Mouse (Mus musculus) adrenal gland, adult 18-20 months (tissue): ENCODE measurements around the gene Fam120a. TPM values are rescaled to one million over a fixed set of nuclear protein-coding genes. Genes with fewer than 3 reads are reported as not detected.

ENCODE experiments used
- DNase-seq, 2 experiments: peaks; one replicate each; pipeline ENCODE4 v3.0.0; 2021 to 2022; ENCODE audit warnings: low spot score in 2 of 2
- total RNA-seq, 2 experiments: library from RNA; stranded (reverse); gene quantifications; 1 replicate in 1 of 2; 2 replicates in 1 of 2; pipeline ENCODE4 v1.2.3; 2021

Fam120a gene
- total RNA-seq, 2 experiments from 2014 or later, result 148 to 180 TPM

GRCm38 (mm10) chr13:48966851-48967821, 681 bp downstream of the Fam120a start:
- peak; percentile 56 to 57 for DNase-seq

GRCm38 (mm10) chr13:48965559-48966525, 2.0 kb downstream of the Fam120a start:
- peak; percentile 39 to 41 for DNase-seq

GRCm38 (mm10) chr13:48964850-48965249, 3.0 kb downstream of the Fam120a start:
- no peak for DNase-seq

- DNase-seq, result no peak
These were observed 4.7 kb downstream of the Fam120a start for GRCm38 (mm10) chr13:48963111-48963510.

- no peak for DNase-seq
These were observed 5.3 kb downstream of the Fam120a start for GRCm38 (mm10) chr13:48962519-48962918.

- no peak for DNase-seq
These were observed 9.2 kb downstream of the Fam120a start for GRCm38 (mm10) chr13:48958608-48959007.

- DNase-seq, result no peak
These were observed 13.0 kb downstream of the Fam120a start for GRCm38 (mm10) chr13:48954825-48955224.

GRCm38 (mm10) chr13:48950600-48951241, 17.1 kb downstream of the Fam120a start:
- no peak for DNase-seq

- DNase-seq, result no peak
These were observed 18.9 kb downstream of the Fam120a start for GRCm38 (mm10) chr13:48948951-48949350.

GRCm38 (mm10) chr13:48944571-48944970, 23.2 kb downstream of the Fam120a start:
- DNase-seq, result no peak

- no peak for DNase-seq
These were observed 25.3 kb downstream of the Fam120a start for GRCm38 (mm10) chr13:48942471-48942870.

GRCm38 (mm10) chr13:48941773-48942172, 26.0 kb downstream of the Fam120a start:
- no peak for DNase-seq

GRCm38 (mm10) chr13:48934597-48934996, 33.2 kb downstream of the Fam120a start:
- no peak for DNase-seq

- DNase-seq, result no peak
These were observed 35.1 kb downstream of the Fam120a start for GRCm38 (mm10) chr13:48932692-48933091.

- DNase-seq, result no peak
These were observed 36.1 kb downstream of the Fam120a start for GRCm38 (mm10) chr13:48931687-48932086.

GRCm38 (mm10) chr13:48931232-48931631, 36.6 kb downstream of the Fam120a start:
- DNase-seq, result no peak

GRCm38 (mm10) chr13:48929535-48930110, 38.2 kb downstream of the Fam120a start:
- DNase-seq, result no peak

- DNase-seq, result no peak
These were observed 40.2 kb downstream of the Fam120a start for GRCm38 (mm10) chr13:48927609-48928008.

- no peak for DNase-seq
These were observed 45.1 kb downstream of the Fam120a start for GRCm38 (mm10) chr13:48922712-48923111.

- no peak for DNase-seq
These were observed 46.6 kb downstream of the Fam120a start for GRCm38 (mm10) chr13:48921256-48921655.
